Mouse (Mus musculus) embryonic fibroblast, embryonic 13.5 days (primary cell): ENCODE results near the gene Mgat4a.

ENCODE experiments used
- CTCF ChIP-seq: IDR thresholded peaks from 2 replicates; pipeline ENCODE4 v1.5.1; 2011; ENCODE audit warnings: mild to moderate bottlenecking, control low read depth, low read length, moderate library complexity, borderline replicate concordance; ENCODE audit not compliant: insufficient read depth
- POLR2A ChIP-seq: IDR thresholded peaks from 2 replicates; pipeline ENCODE4 v1.6.1; 2011; ENCODE audit warnings: low read depth, mild to moderate bottlenecking, control low read depth, low read length, moderate library complexity

DNA sequence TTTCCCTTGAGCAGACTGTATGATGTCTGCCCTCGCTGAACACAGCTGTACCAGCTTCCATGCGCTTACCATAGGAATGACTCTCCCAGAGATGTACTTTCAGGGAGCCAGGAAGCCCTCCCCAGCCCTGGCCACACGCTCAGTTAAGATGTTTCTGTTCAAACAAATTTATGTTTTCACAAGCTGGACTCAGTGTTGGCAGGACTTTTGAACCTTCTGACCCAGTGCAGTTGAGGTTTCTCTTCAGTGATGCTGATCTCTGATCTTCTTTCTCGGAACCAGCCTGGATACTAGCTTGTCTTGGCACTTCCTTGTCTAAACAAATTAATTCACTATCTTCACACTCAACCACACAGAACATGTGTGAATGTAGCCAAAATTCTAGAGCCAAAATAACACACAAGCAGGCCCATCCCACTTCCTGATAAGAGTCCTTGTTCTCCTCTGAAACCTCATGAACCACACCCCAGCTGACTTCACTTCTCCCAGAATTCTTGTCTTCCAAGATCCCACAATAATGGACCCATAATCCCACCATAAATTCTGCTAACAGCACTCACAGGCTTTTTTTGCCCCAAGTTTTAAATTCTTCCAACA lies 22.6 kb downstream of the Mgat4a start:
- TF ChIP-seq CTCF (no peak), POLR2A (no peak)
